In genomic region chr1:194679147-194679546, GRCm38 (mm10) we compare ENCODE assay signal across 16 mouse cellular contexts.
A peak's percentile ranks its signal among the peaks of the same experiment; 100 is the strongest.
DNase-seq lines count a peak whose midpoint lies in the region; ATAC-seq and TF ChIP-seq lines count a peak whose summit lies in the region.
"Had no signal": no experiment of that assay in that cellular context is flagged by ENCODE, and none has a peak within 500 bp of the region (broad histone marks: within the 10 kb centered on the region; RNA-seq: fewer than 3 reads in every experiment).

No protein-coding gene starts in this region.

- no peak for TF ChIP-seq POLR2A in liver, adult 2 months (IDR thresholded peaks at IDR 0.05; ENCODE audit: extremely low read depth, insufficient read depth, low read length)

- H3K9me3 ChIP-seq in heart, embryonic 12.5 days (replicated peaks), result no peaks in the 10 kb centered on the region
- H3K9me3 ChIP-seq in liver, embryonic 12.5 days (replicated peaks), result no peaks in the 10 kb centered on the region
- H3K9me3 ChIP-seq in limb, embryonic 10.5 days (replicated peaks), result no peaks in the 10 kb centered on the region
- H3K9me3 ChIP-seq in midbrain, postnatal 0 days (ENCODE audit: low read length), result no peaks in the 10 kb centered on the region
- H3K9me3 ChIP-seq: hindbrain, embryonic 12.5 days had no signal

- H3K9ac ChIP-seq in heart, embryonic 12.5 days, result no peak overlapping the region
- H3K9ac ChIP-seq in liver, adult 2 months (ENCODE audit: low read depth, low read length), result no peak overlapping the region
- H3K9ac ChIP-seq in liver, embryonic 12.5 days, result no peak overlapping the region
- no peak overlapping the region for H3K9ac ChIP-seq in midbrain, postnatal 0 days (replicated peaks; ENCODE audit: low read length, poor library complexity, severe bottlenecking)
- H3K9ac ChIP-seq: hindbrain, embryonic 12.5 days; liver, embryonic 14.5 days had no signal

- peaks cover 11% of the 10 kb centered on the region; the same call in 1 of the 2 replicates for H3K79me2 ChIP-seq in liver, adult 2 months (ENCODE audit: control insufficient read depth, insufficient read depth, low read length)

- TF ChIP-seq CTCF in liver, adult 2 months (IDR thresholded peaks at IDR 0.05; ENCODE audit: low read depth, low read length), result no peak
- TF ChIP-seq CTCF in midbrain, postnatal 0 days (IDR thresholded peaks at IDR 0.05), result no peak
- TF ChIP-seq CTCF in gastrocnemius, adult 2 months (IDR thresholded peaks at IDR 0.05), result no peak

- DNase-seq in heart, adult 18-20 months, result no peak
- peak; percentile 58 for DNase-seq in liver, adult 2 months (ENCODE audit: extremely low read depth, low read depth, low spot score)
- DNase-seq in limb, embryonic 10.5 days (ENCODE audit: low spot score), result peak; percentile 48
- DNase-seq in midbrain, postnatal 0 days (ENCODE audit: low spot score), result no peak
- DNase-seq in gastrocnemius, adult 2 months, result no peak
- DNase-seq: adrenal gland, postnatal 14 days; cerebellum, postnatal 36 days; right cerebral cortex, postnatal 14 days; thymus, adult 2 months had no signal

- H3K4me1 ChIP-seq in heart, embryonic 12.5 days (replicated peaks), result peaks cover 76% of the 10 kb centered on the region
- H3K4me1 ChIP-seq in liver, adult 2 months (ENCODE audit: control insufficient read depth, insufficient read depth, low read length), result peaks cover 21% of the 10 kb centered on the region
- H3K4me1 ChIP-seq in liver, embryonic 12.5 days, result peaks cover 57% of the 10 kb centered on the region
- H3K4me1 ChIP-seq in brown adipose tissue, adult 24 weeks (ENCODE audit: control insufficient read depth, insufficient read depth, insufficient read length, low read length), result peaks cover 48% of the 10 kb centered on the region
- H3K4me1 ChIP-seq in limb, embryonic 10.5 days, result peaks cover 74% of the 10 kb centered on the region
- no peaks in the 10 kb centered on the region for H3K4me1 ChIP-seq in midbrain, postnatal 0 days (ENCODE audit: insufficient read depth, low read length)

- ATAC-seq in heart, embryonic 12.5 days (ENCODE audit: insufficient number of reproducible peaks, low FRiP score), result no peak
- ATAC-seq in liver, embryonic 12.5 days, result no peak
- ATAC-seq in midbrain, postnatal 0 days (ENCODE audit: low FRiP score), result no peak
- ATAC-seq: forebrain, embryonic 14.5 days; intestine, embryonic 16.5 days had no signal

- no peak overlapping the region for H3K4me3 ChIP-seq in heart, embryonic 12.5 days
- no peak overlapping the region for H3K4me3 ChIP-seq in liver, adult 2 months (ENCODE audit: insufficient read depth, low read depth, low read length)
- H3K4me3 ChIP-seq in liver, embryonic 12.5 days, result no peak overlapping the region
- no peak overlapping the region for H3K4me3 ChIP-seq in brown adipose tissue, adult 24 weeks (ENCODE audit: insufficient read depth, low read depth, low read length)
- no peak overlapping the region for H3K4me3 ChIP-seq in limb, embryonic 10.5 days
- no peak overlapping the region for H3K4me3 ChIP-seq in midbrain, postnatal 0 days (ENCODE audit: low read depth, low read length)
- no peak overlapping the region for H3K4me3 ChIP-seq in gastrocnemius, adult 2 months
- H3K4me3 ChIP-seq: hindbrain, embryonic 12.5 days had no signal

- no peak overlapping the region for H3K4me2 ChIP-seq in heart, embryonic 12.5 days
- H3K4me2 ChIP-seq in liver, embryonic 12.5 days, result no peak overlapping the region
- H3K4me2 ChIP-seq in midbrain, postnatal 0 days (ENCODE audit: low read depth, low read length, poor library complexity, severe bottlenecking), result no peak overlapping the region
- H3K4me2 ChIP-seq: hindbrain, embryonic 12.5 days had no signal

- no peaks in the 10 kb centered on the region for H3K36me3 ChIP-seq in heart, embryonic 12.5 days
- no peaks in the 10 kb centered on the region for H3K36me3 ChIP-seq in liver, adult 2 months (ENCODE audit: control insufficient read depth, insufficient read depth, low read length)
- H3K36me3 ChIP-seq in liver, embryonic 12.5 days, result no peaks in the 10 kb centered on the region
- H3K36me3 ChIP-seq in limb, embryonic 10.5 days, result no peaks in the 10 kb centered on the region
- no peaks in the 10 kb centered on the region for H3K36me3 ChIP-seq in midbrain, postnatal 0 days (ENCODE audit: insufficient read depth, low read length)
- H3K36me3 ChIP-seq: hindbrain, embryonic 12.5 days had no signal

- intact Hi-C loops in gastrocnemius, adult 2 months (cut with DNase I), result no loop called here

- no peaks in the 10 kb centered on the region for H3K27me3 ChIP-seq in heart, embryonic 12.5 days (replicated peaks)
- no peaks in the 10 kb centered on the region for H3K27me3 ChIP-seq in liver, adult 2 months (ENCODE audit: control insufficient read depth, insufficient read depth, low read length)
- 0 out of 2 replicates have a peak, but pooled peaks cover 3% of the 10 kb centered on the region for H3K27me3 ChIP-seq in liver, embryonic 12.5 days (replicated peaks)
- H3K27me3 ChIP-seq in limb, embryonic 10.5 days (ENCODE audit: low read depth, poor library complexity, severe bottlenecking), result 0 out of 2 replicates have a peak, but pooled peaks cover 6% of the 10 kb centered on the region
- H3K27me3 ChIP-seq in midbrain, postnatal 0 days (ENCODE audit: insufficient read depth, low read length), result no peaks in the 10 kb centered on the region
- H3K27me3 ChIP-seq: hindbrain, embryonic 12.5 days had no signal

- H3K27ac ChIP-seq in heart, embryonic 12.5 days (ENCODE audit: poor library complexity, severe bottlenecking), result peak overlapping the region; percentile 67
- 0 out of 2 replicates have a peak overlapping the region, but pooled peaks have one; percentile 32 for H3K27ac ChIP-seq in liver, adult 2 months (replicated peaks; ENCODE audit: insufficient read depth, low read depth, low read length)
- H3K27ac ChIP-seq in liver, embryonic 12.5 days, result no peak overlapping the region
- peak overlapping the region; percentile 91 for H3K27ac ChIP-seq in brown adipose tissue, adult 24 weeks (replicated peaks; ENCODE audit: low read depth, low read length)
- H3K27ac ChIP-seq in limb, embryonic 10.5 days, result no peak overlapping the region
- no peak overlapping the region for H3K27ac ChIP-seq in midbrain, postnatal 0 days (ENCODE audit: low read depth, low read length)
- no peak overlapping the region for H3K27ac ChIP-seq in gastrocnemius, adult 2 months
- H3K27ac ChIP-seq: hindbrain, embryonic 12.5 days; liver, embryonic 14.5 days had no signal

Comparison
In these comparisons a context has a peak if more than half of its experiments do, and no peak if none do; other contexts are left out.
1. H3K27ac ChIP-seq: peak in heart, embryonic 12.5 days (single experiment), liver, adult 2 months (single experiment) and brown adipose tissue, adult 24 weeks (single experiment); none in liver, embryonic 12.5 days (single experiment), limb, embryonic 10.5 days (single experiment), midbrain, postnatal 0 days (single experiment) and gastrocnemius, adult 2 months (single experiment).
2. DNase-seq: peak in liver, adult 2 months (single experiment) and limb, embryonic 10.5 days (single experiment); none in heart, adult 18-20 months (0 of 2), midbrain, postnatal 0 days (single experiment) and gastrocnemius, adult 2 months (single experiment).